Mouse (Mus musculus): ENCODE data around the gene Il11ra2. TPM values are rescaled to one million over a fixed set of nuclear protein-coding genes. Genes with fewer than 3 reads are reported as not detected.
"Not testable (repeated sequence)": the region's sequence is repeated elsewhere in the genome, so short reads cannot be mapped to it uniquely, and the experiment has no call there.

Gene Il11ra2
- total RNA-seq (2022), result not detected

- DNase-seq (ENCODE audit: low spot score in 2 of 2), result not testable (repeated sequence)
Measured at GRCm38 (mm10) chr4:42661793-42662192, at the start of gene Il11ra2. Gene Il11ra2 (minus strand): TSS chr4:42661893.

- not testable (repeated sequence) for DNase-seq (ENCODE audit: low spot score in 2 of 2)
Measured at GRCm38 (mm10) chr4:42682183-42682524, 20.5 kb upstream of the Il11ra2 start.

GRCm38 (mm10) chr4:42681473-42682182 lies 19.9 kb upstream of the Il11ra2 start:
- not testable (repeated sequence) for DNase-seq (ENCODE audit: low spot score in 2 of 2)

GRCm38 (mm10) chr4:42680374-42681356 lies 19.0 kb upstream of the Il11ra2 start:
- not testable (repeated sequence) for DNase-seq (ENCODE audit: low spot score in 2 of 2)

- DNase-seq (ENCODE audit: low spot score in 2 of 2), result not testable (repeated sequence)
Measured at GRCm38 (mm10) chr4:42679365-42679764, 17.7 kb upstream of the Il11ra2 start.

- not testable (repeated sequence) for DNase-seq (ENCODE audit: low spot score in 2 of 2)
Measured at GRCm38 (mm10) chr4:42675415-42675814, 13.7 kb upstream of the Il11ra2 start.

GRCm38 (mm10) chr4:42654951-42655350 lies 6.7 kb downstream of the Il11ra2 start, which contains the start of gene Ccl27b:
Gene Ccl27b (plus strand): TSS chr4:42655251.
- not testable (repeated sequence) for DNase-seq (ENCODE audit: low spot score in 2 of 2)

- DNase-seq (ENCODE audit: low spot score in 2 of 2), result not testable (repeated sequence)
Measured at GRCm38 (mm10) chr4:42629419-42629818, 32.3 kb downstream of the Il11ra2 start, which contains the start of gene Gm2564. Gene Gm2564 (plus strand): TSS chr4:42629719.

GRCm38 (mm10) chr4:42611895-42612294 lies 49.8 kb downstream of the Il11ra2 start, which contains the start of gene Gm10591:
Gene Gm10591 (plus strand): TSS chr4:42612195.
- DNase-seq (ENCODE audit: low spot score in 2 of 2), result not testable (repeated sequence)

Other genes starting within 250 kb of the Il11ra2 start
- gene Gm21586, start 222.5 kb downstream of the Il11ra2 start, total RNA-seq (2022), result not detected
- gene Gm2163, start 195.1 kb downstream of the Il11ra2 start, total RNA-seq (2022), result 1 to 10 TPM; 2.2 to 3.9 (median 2.9) TPM
- under 1 TPM; 0.14 to 0.61 (median 0.39) TPM for gene Fam205a2, start 133.7 kb downstream of the Il11ra2 start, total RNA-seq (2022)
- not detected for gene Gm10591, start 49.7 kb downstream of the Il11ra2 start, total RNA-seq (2022)
- gene Gm2564, start 32.2 kb downstream of the Il11ra2 start, total RNA-seq (2022), result 10 to 100 TPM; 10.1 to 14.7 (median 12.6) TPM
- gene Ccl27b, start 6.6 kb downstream of the Il11ra2 start, total RNA-seq (2022), result 1 to 10 TPM in 1 of 4 experiments, not detected in 3; 1.8 TPM
- 1 to 10 TPM in 2 of 4 experiments, under 1 TPM in 2; 0.77 to 1.9 (median 1.00) TPM for gene 4930578G10Rik, start 73.7 kb upstream of the Il11ra2 start, total RNA-seq (2022)
- 1 to 10 TPM in 2 of 4 experiments, not detected in 2; 1.3 TPM for gene Ccl19, start 94.7 kb upstream of the Il11ra2 start, total RNA-seq (2022)
- gene Ccl21a, start 112.1 kb upstream of the Il11ra2 start, total RNA-seq (2022), result not detected
- not detected for gene Fam205a1, start 192.0 kb upstream of the Il11ra2 start, total RNA-seq (2022)
- gene Gm12394, start 194.9 kb upstream of the Il11ra2 start, total RNA-seq (2022), result 1 to 10 TPM in 2 of 4 experiments, under 1 TPM in 2; 0.91 to 1.2 (median 1.1) TPM
- under 1 TPM in 2 of 4 experiments, not detected in 2; 0.50 to 0.52 TPM for gene Fam205c, start 212.3 kb upstream of the Il11ra2 start, total RNA-seq (2022)

All from layer of hippocampus, adult 8-10 months (tissue).